Mouse (Mus musculus) erythroblast, embryonic 14.5 days (primary cell): ENCODE results near the gene Adipoq. TPM values are rescaled to one million over a fixed set of nuclear protein-coding genes. Genes with fewer than 3 reads are reported as not detected.

ENCODE experiments used
- H3K27me3 ChIP-seq: 2 replicates; pipeline ENCODE4 v1.6.1; 2012; ENCODE audit warnings: inconsistent platforms; ENCODE audit not compliant: control insufficient read depth
- H3K36me3 ChIP-seq: 2 replicates; pipeline ENCODE4 v1.6.1; 2012; ENCODE audit warnings: mild to moderate bottlenecking, inconsistent platforms; ENCODE audit not compliant: control insufficient read depth
- H3K4me1 ChIP-seq: 2 replicates; pipeline ENCODE4 v1.6.1; 2012; ENCODE audit warnings: inconsistent platforms; ENCODE audit not compliant: control insufficient read depth
- H3K4me3 ChIP-seq: replicated peaks from 2 replicates; pipeline ENCODE3; 2012; ENCODE audit warnings: moderate library complexity, mild to moderate bottlenecking, inconsistent platforms
- H3K9me3 ChIP-seq: 2 replicates; pipeline ENCODE4 v1.6.1; 2012; ENCODE audit warnings: low read length, inconsistent platforms, mixed read lengths; ENCODE audit not compliant: control insufficient read depth
- GATA1 ChIP-seq: IDR thresholded peaks from 2 replicates; pipeline ENCODE4 v1.6.1; 2012; ENCODE audit warnings: low read length, inconsistent platforms, mixed read lengths
- TAL1 ChIP-seq: IDR thresholded peaks from 3 replicates; pipeline ENCODE4 v1.6.1; 2012; ENCODE audit warnings: low read length, inconsistent platforms, mixed read lengths
- polyA plus RNA-seq: library from polyadenylated mRNA; stranded (reverse); fragments of >175 nt; gene quantifications from 2 replicates; pipeline ENCODE4 v1.2.3, GENCODE M21; 2012

The Adipoq gene
- polyA plus RNA-seq, 1 experiment = not detected

GRCm38 (mm10) chr16:23181942-23182597, 35.7 kb downstream of the Adipoq start:
- Histone ChIP-seq H3K27me3 (no peaks in the 10 kb centered on the region), H3K9me3 (no peaks in the 10 kb centered on the region), H3K4me3 (no peak overlapping the region), H3K36me3 (no peaks in the 10 kb centered on the region), H3K4me1 (no peaks in the 10 kb centered on the region)
- TF ChIP-seq GATA1 (no peak), TAL1 (no peak)

GRCm38 (mm10) chr16:23185824-23186223, 39.5 kb downstream of the Adipoq start:
- no peak overlapping the region for H3K4me3 ChIP-seq
- H3K4me1 ChIP-seq = no peaks in the 10 kb centered on the region
- no peaks in the 10 kb centered on the region for H3K27me3 ChIP-seq
- no peaks in the 10 kb centered on the region for H3K9me3 ChIP-seq
- no peaks in the 10 kb centered on the region for H3K36me3 ChIP-seq
- TF ChIP-seq GATA1 = no peak
- TF ChIP-seq TAL1 = no peak

GRCm38 (mm10) chr16:23186418-23186817, 40.1 kb downstream of the Adipoq start:
- Histone ChIP-seq H3K9me3 (no peaks in the 10 kb centered on the region), H3K27me3 (no peaks in the 10 kb centered on the region), H3K36me3 (no peaks in the 10 kb centered on the region), H3K4me3 (no peak overlapping the region), H3K4me1 (no peaks in the 10 kb centered on the region)
- TF ChIP-seq GATA1 (no peak), TAL1 (no peak)

- TF ChIP-seq TAL1 = no peak
- no peak for TF ChIP-seq GATA1
- no peaks in the 10 kb centered on the region for H3K9me3 ChIP-seq
- H3K4me1 ChIP-seq = no peaks in the 10 kb centered on the region
- no peaks in the 10 kb centered on the region for H3K36me3 ChIP-seq
- H3K27me3 ChIP-seq = no peaks in the 10 kb centered on the region
- no peak overlapping the region for H3K4me3 ChIP-seq
These were observed 41.6 kb downstream of the Adipoq start for GRCm38 (mm10) chr16:23187983-23188382.

GRCm38 (mm10) chr16:23189612-23190011, 43.3 kb downstream of the Adipoq start:
- TF ChIP-seq TAL1 (no peak), GATA1 (no peak)
- Histone ChIP-seq H3K4me1 (no peaks in the 10 kb centered on the region), H3K9me3 (no peaks in the 10 kb centered on the region), H3K36me3 (no peaks in the 10 kb centered on the region), H3K4me3 (no peak overlapping the region), H3K27me3 (no peaks in the 10 kb centered on the region)

- Histone ChIP-seq H3K4me1 (no peaks in the 10 kb centered on the region), H3K4me3 (no peak overlapping the region), H3K27me3 (no peaks in the 10 kb centered on the region), H3K36me3 (no peaks in the 10 kb centered on the region), H3K9me3 (no peaks in the 10 kb centered on the region)
- TF ChIP-seq GATA1 (no peak), TAL1 (no peak)
These were observed 45.4 kb downstream of the Adipoq start for GRCm38 (mm10) chr16:23191560-23192242.

GRCm38 (mm10) chr16:23195618-23196017, 49.3 kb downstream of the Adipoq start:
- TF ChIP-seq GATA1 = no peak
- TF ChIP-seq TAL1 = no peak
- Histone ChIP-seq H3K4me3 (no peak overlapping the region), H3K27me3 (no peaks in the 10 kb centered on the region), H3K4me1 (no peaks in the 10 kb centered on the region), H3K9me3 (no peaks in the 10 kb centered on the region), H3K36me3 (no peaks in the 10 kb centered on the region)

GRCm38 (mm10) chr16:23196296-23196695, 50.0 kb downstream of the Adipoq start:
- no peak overlapping the region for H3K4me3 ChIP-seq
- TF ChIP-seq GATA1 (no peak), TAL1 (no peak)
- no peaks in the 10 kb centered on the region for H3K4me1 ChIP-seq
- H3K36me3 ChIP-seq = no peaks in the 10 kb centered on the region
- no peaks in the 10 kb centered on the region for H3K9me3 ChIP-seq
- no peaks in the 10 kb centered on the region for H3K27me3 ChIP-seq

- TF ChIP-seq GATA1 = no peak
- TF ChIP-seq TAL1 = no peak
- no peaks in the 10 kb centered on the region for H3K27me3 ChIP-seq
- no peak overlapping the region for H3K4me3 ChIP-seq
- H3K36me3 ChIP-seq = no peaks in the 10 kb centered on the region
- H3K4me1 ChIP-seq = no peaks in the 10 kb centered on the region
- no peaks in the 10 kb centered on the region for H3K9me3 ChIP-seq
These were observed 50.5 kb downstream of the Adipoq start for GRCm38 (mm10) chr16:23196791-23197190.
